ENCODE assay signal across 8 mouse cellular contexts in genomic region chrX:100741940-100742339, GRCm38 (mm10). TPM values are rescaled to one million over a fixed set of nuclear protein-coding genes. Genes with fewer than 3 reads are reported as not detected.
A peak's percentile ranks its signal among the peaks of the same experiment; 100 is the strongest.
DNase-seq lines count a peak whose midpoint lies in the region; ATAC-seq and TF ChIP-seq lines count a peak whose summit lies in the region.

No protein-coding gene starts in this region.

- peak; percentile 44; the same call in 1 of the 2 replicates for TF ChIP-seq CTCF in bone marrow, adult 2 months (IDR thresholded peaks at IDR 0.05; ENCODE audit: control insufficient read depth, insufficient read depth, low read length)

- H3K27ac ChIP-seq in bone marrow, adult 2 months (ENCODE audit: control insufficient read depth, insufficient read depth, low read depth, low read length, poor library complexity): no peak overlapping the region
- no peak overlapping the region for H3K27ac ChIP-seq in forebrain, embryonic 13.5 days
- H3K27ac ChIP-seq in midbrain, embryonic 13.5 days: 0 out of 2 replicates have a peak overlapping the region, but pooled peaks have one; percentile 5

- TF ChIP-seq POLR2A in bone marrow, adult 2 months (IDR thresholded peaks at IDR 0.05; ENCODE audit: borderline replicate concordance, control insufficient read depth, low read depth, low read length): no peak

- no peak overlapping the region for H3K9ac ChIP-seq in forebrain, embryonic 13.5 days
- no peak overlapping the region for H3K9ac ChIP-seq in midbrain, embryonic 13.5 days (replicated peaks)

- H3K9me3 ChIP-seq in forebrain, embryonic 13.5 days (replicated peaks): no peaks in the 10 kb centered on the region
- no peaks in the 10 kb centered on the region for H3K9me3 ChIP-seq in midbrain, embryonic 13.5 days

- H3K36me3 ChIP-seq in forebrain, embryonic 13.5 days (ENCODE audit: poor library complexity, severe bottlenecking): no peaks in the 10 kb centered on the region
- no peaks in the 10 kb centered on the region for H3K36me3 ChIP-seq in midbrain, embryonic 13.5 days

- no peaks in the 10 kb centered on the region; the same call in 1 of the 2 replicates for H3K4me1 ChIP-seq in bone marrow, adult 2 months (ENCODE audit: control insufficient read depth, insufficient read depth, low read length)
- H3K4me1 ChIP-seq in forebrain, embryonic 13.5 days: no peaks in the 10 kb centered on the region
- no peaks in the 10 kb centered on the region; the same call in 1 of the 2 replicates for H3K4me1 ChIP-seq in midbrain, embryonic 13.5 days (replicated peaks)

- H3K4me2 ChIP-seq in forebrain, embryonic 13.5 days: no peak overlapping the region
- H3K4me2 ChIP-seq in midbrain, embryonic 13.5 days (replicated peaks): 0 out of 2 replicates have a peak overlapping the region, but pooled peaks have one; percentile 18

- H3K27me3 ChIP-seq in forebrain, embryonic 13.5 days: no peaks in the 10 kb centered on the region
- no peaks in the 10 kb centered on the region for H3K27me3 ChIP-seq in midbrain, embryonic 13.5 days

- DNase-seq in adrenal gland, adult (ENCODE audit: inconsistent age in 2 of 2, low spot score in 1 of 2): peak; percentile 13 to 48
- DNase-seq in adrenal gland, postnatal 4 days (ENCODE audit: low spot score in 2 of 2): no peak
- peak; percentile 64 to 78 for DNase-seq in heart, postnatal 14 days
- DNase-seq in left cerebral cortex, adult 11 months (ENCODE audit: low spot score): peak; percentile 75
- peak; percentile 4 to 10 for DNase-seq in spleen, postnatal 36 days (ENCODE audit: low spot score in 2 of 2)

- no peak overlapping the region for H3K4me3 ChIP-seq in bone marrow, adult 2 months (replicated peaks; ENCODE audit: control insufficient read depth, low read depth, low read length)
- no peak overlapping the region for H3K4me3 ChIP-seq in forebrain, embryonic 13.5 days
- no peak overlapping the region for H3K4me3 ChIP-seq in midbrain, embryonic 13.5 days (replicated peaks)

- intact Hi-C loops in heart, postnatal 14 days (cut with DNase I): no loop called here

- ATAC-seq in forebrain, embryonic 13.5 days: peak; percentile 76
- peak; percentile 78 for ATAC-seq in midbrain, embryonic 13.5 days

- WGBS in bone marrow, adult 2 months: 36% methylated on average over 10 of the region's 10 CpGs
- 9% methylated on average over 10 of the region's 10 CpGs for WGBS in forebrain, embryonic 13.5 days
- 9% methylated on average over 10 of the region's 10 CpGs for WGBS in midbrain, embryonic 13.5 days

RNA-seq across cellular contexts. Expression of gene Gdpd2, which starts 12.3 kb away (rescaled TPM):
- 1 to 10 TPM; 2.8 to 3.1 TPM for total RNA-seq in adrenal gland, postnatal 4 days (2021)
- polyA plus RNA-seq in bone marrow, adult 2 months (2011; ENCODE audit: insufficient read depth, insufficient read length, low replicate concordance, missing spikeins): 55.8 and 76.7 TPM in 2 replicates
- polyA plus RNA-seq in forebrain, embryonic 13.5 days (2015; fragmentation: Nextera tagmentation; extraction: Ambion mirVana): 10.7 and 11.5 TPM in 2 replicates
- under 1 TPM; 0.46 to 0.81 TPM for total RNA-seq in heart, postnatal 14 days (2021)
- polyA plus RNA-seq in midbrain, embryonic 13.5 days (2015; fragmentation: Nextera tagmentation; extraction: Ambion mirVana): 24.8 and 26.1 TPM in 2 replicates

RNA-seq across cellular contexts. Expression of gene Dlg3, which starts 25.6 kb away (rescaled TPM):
- total RNA-seq in adrenal gland, postnatal 4 days (2021): 10 to 100 TPM; 33.8 to 35.1 TPM
- polyA plus RNA-seq in bone marrow, adult 2 months (2011; ENCODE audit: insufficient read depth, insufficient read length, low replicate concordance, missing spikeins): 3.2 and 4.1 TPM in 2 replicates
- polyA plus RNA-seq in forebrain, embryonic 13.5 days (2015; fragmentation: Nextera tagmentation; extraction: Ambion mirVana): 10.4 and 14.2 TPM in 2 replicates
- total RNA-seq in heart, postnatal 14 days (2021): 1 to 10 TPM; 3.1 to 4.8 TPM
- polyA plus RNA-seq in midbrain, embryonic 13.5 days (2015; fragmentation: Nextera tagmentation; extraction: Ambion mirVana): 9.4 and 10.8 TPM in 2 replicates

Comparison
In these comparisons a context has a peak if more than half of its experiments do, and no peak if none do; other contexts are left out.
1. DNase-seq: peak in adrenal gland, adult (2 of 2), heart, postnatal 14 days (2 of 2), left cerebral cortex, adult 11 months (single experiment) and spleen, postnatal 36 days (2 of 2); none in adrenal gland, postnatal 4 days (0 of 2).